Mouse (Mus musculus) forebrain, embryonic 15.5 days (tissue): ENCODE data around the gene 1700016H13Rik. TPM values are rescaled to one million over a fixed set of nuclear protein-coding genes. Genes with fewer than 3 reads are reported as not detected.

Experiments
- polyA plus RNA-seq: library from polyadenylated mRNA; unstranded; fragments of >200 nt; fragmentation: Nextera tagmentation; extraction: Ambion mirVana; gene quantifications from 2 replicates; pipeline ENCODE4 v1.2.1, GENCODE M21; 2015

1700016H13Rik gene
- polyA plus RNA-seq, 1 experiment from 2014 or later = 0.62 TPM

Other genes with a start within 250 kb of the 1700016H13Rik start
- gene Ptpn13, start 230.8 kb downstream of the 1700016H13Rik start, polyA plus RNA-seq = 4.4 and 5.1 TPM in 2 replicates
- 0.17 TPM in 1 of 2 replicates, not detected in the other for gene Slc10a6, start 26.6 kb downstream of the 1700016H13Rik start, polyA plus RNA-seq
- 1.2 and 2.4 TPM in 2 replicates for gene Aff1, start 36.4 kb upstream of the 1700016H13Rik start, polyA plus RNA-seq